Mouse (Mus musculus): ENCODE measurements at regions not wholly inside any gene's neighbourhood (a gene's known extent, or its start where the extent isn't known, plus 50 kb on each side); places are given as distances from the start of the nearest gene placed in this dataset.

GRCm38 (mm10) chr5:62997464-62997863, 183.8 kb downstream of the Dthd1 start:
- DNase-seq (ENCODE audit: low spot score in 2 of 2): no peak

GRCm38 (mm10) chr5:63034446-63034845, 220.8 kb downstream of the Dthd1 start:
- no peak for DNase-seq (ENCODE audit: low spot score in 2 of 2)

GRCm38 (mm10) chr5:63045751-63046150, 232.1 kb downstream of the Dthd1 start:
- DNase-seq (ENCODE audit: low spot score in 2 of 2): no peak

GRCm38 (mm10) chr5:63063301-63063700, 249.7 kb downstream of the Dthd1 start:
- no peak for DNase-seq (ENCODE audit: low spot score in 2 of 2)

GRCm38 (mm10) chr5:63066872-63067271, 253.2 kb downstream of the Dthd1 start:
- DNase-seq (ENCODE audit: low spot score in 2 of 2): no peak

- DNase-seq (ENCODE audit: low spot score in 2 of 2): no peak
Observed at GRCm38 (mm10) chr5:63098129-63098528, 284.5 kb downstream of the Dthd1 start.

- no peak for DNase-seq (ENCODE audit: low spot score in 2 of 2)
Observed at GRCm38 (mm10) chr5:63132552-63132951, 318.9 kb downstream of the Dthd1 start.

GRCm38 (mm10) chr5:63137957-63138356, 324.3 kb downstream of the Dthd1 start:
- no peak for DNase-seq (ENCODE audit: low spot score in 2 of 2)

GRCm38 (mm10) chr5:63169687-63170086, 356.1 kb downstream of the Dthd1 start:
- peak; percentile 6 to 14 for DNase-seq (ENCODE audit: low spot score in 2 of 2)

- DNase-seq (ENCODE audit: low spot score in 2 of 2): no peak
Observed at GRCm38 (mm10) chr5:63170493-63170892, 356.9 kb downstream of the Dthd1 start.

- DNase-seq (ENCODE audit: low spot score in 2 of 2): no peak
Observed at GRCm38 (mm10) chr5:63213381-63213780, 399.8 kb downstream of the Dthd1 start.

- DNase-seq (ENCODE audit: low spot score in 2 of 2): no peak
Observed at GRCm38 (mm10) chr5:63219467-63219866, 405.8 kb downstream of the Dthd1 start.

GRCm38 (mm10) chr5:63262568-63262967, 386.3 kb upstream of the Nwd2 start:
- DNase-seq (ENCODE audit: low spot score in 2 of 2): no peak
